1 mouse cellular context compared by ENCODE assay signal in genomic region chr17:33953310-33953709, GRCm38 (mm10).
A peak's percentile ranks its signal among the peaks of the same experiment; 100 is the strongest.
TF ChIP-seq lines count a peak whose summit lies in the region.

No protein-coding gene starts in this region.

TF ChIP-seq in CH12.LX, 34 proteins besides CTCF, POLR2A, EP300 and RAD21:
- peak; percentile 31; the same call in 1 of the 2 replicates for TF ChIP-seq POLR2AphosphoS2 (IDR thresholded peaks at IDR 0.05; ENCODE audit: low read depth, low read length)
- TF ChIP-seq BHLHE40 (IDR thresholded peaks at IDR 0.05; ENCODE audit: low read depth, low read length): no peak
